Mouse (Mus musculus): ENCODE results near the gene Pet100.

Gene Pet100

GRCm38 (mm10) chr8:3625445-3625844 lies 4.1 kb downstream of the Pet100 start, which contains the start of gene Pcp2:
Gene Pcp2, minus strand, starts transcription at chr8:3625545.
- no peak for DNase-seq (ENCODE audit: low spot score in 2 of 2)

GRCm38 (mm10) chr8:3626971-3627370 lies 5.6 kb downstream of the Pet100 start:
- DNase-seq (ENCODE audit: low spot score in 2 of 2): no peak

- DNase-seq (ENCODE audit: low spot score in 2 of 2): no peak
These were observed 6.7 kb downstream of the Pet100 start for GRCm38 (mm10) chr8:3628014-3628413.

- no peak for DNase-seq (ENCODE audit: low spot score in 2 of 2)
These were observed 9.5 kb downstream of the Pet100 start, which contains the start of gene Stxbp2 for GRCm38 (mm10) chr8:3630647-3631477. Gene Stxbp2, plus strand, starts transcription at chr8:3630955.

- no peak for DNase-seq (ENCODE audit: low spot score in 2 of 2)
These were observed 10.1 kb downstream of the Pet100 start for GRCm38 (mm10) chr8:3631478-3631875.

GRCm38 (mm10) chr8:3645804-3646203 lies 24.5 kb downstream of the Pet100 start:
- no peak for DNase-seq (ENCODE audit: low spot score in 2 of 2)

- no peak for DNase-seq (ENCODE audit: low spot score in 2 of 2)
These were observed 25.6 kb downstream of the Pet100 start for GRCm38 (mm10) chr8:3646824-3647531.

GRCm38 (mm10) chr8:3647561-3647960 lies 26.2 kb downstream of the Pet100 start:
- DNase-seq (ENCODE audit: low spot score in 2 of 2): no peak

GRCm38 (mm10) chr8:3648268-3648667 lies 26.9 kb downstream of the Pet100 start:
- DNase-seq (ENCODE audit: low spot score in 2 of 2): no peak

- DNase-seq (ENCODE audit: low spot score in 2 of 2): no peak
These were observed 27.6 kb downstream of the Pet100 start for GRCm38 (mm10) chr8:3648990-3649389.

GRCm38 (mm10) chr8:3652845-3653244 lies 31.5 kb downstream of the Pet100 start:
- no peak for DNase-seq (ENCODE audit: low spot score in 2 of 2)

GRCm38 (mm10) chr8:3654726-3655508 lies 33.6 kb downstream of the Pet100 start:
- no peak for DNase-seq (ENCODE audit: low spot score in 2 of 2)

GRCm38 (mm10) chr8:3655526-3655925 lies 34.2 kb downstream of the Pet100 start, which contains the start of gene Retn:
Gene Retn, plus strand, starts transcription at chr8:3655770.
- no peak for DNase-seq (ENCODE audit: low spot score in 2 of 2)

- no peak for DNase-seq (ENCODE audit: low spot score in 2 of 2)
These were observed 35.5 kb downstream of the Pet100 start for GRCm38 (mm10) chr8:3656725-3657381.

- no peak for DNase-seq (ENCODE audit: low spot score in 2 of 2)
These were observed 39.5 kb downstream of the Pet100 start for GRCm38 (mm10) chr8:3660889-3661288.

GRCm38 (mm10) chr8:3664405-3664804 lies 43.1 kb downstream of the Pet100 start:
- no peak for DNase-seq (ENCODE audit: low spot score in 2 of 2)

- DNase-seq (ENCODE audit: low spot score in 2 of 2): no peak
These were observed 44.2 kb downstream of the Pet100 start, which contains the start of gene Mcemp1 for GRCm38 (mm10) chr8:3665507-3665906. Gene Mcemp1, plus strand, starts transcription at chr8:3665754.

- no peak for DNase-seq (ENCODE audit: low spot score in 2 of 2)
These were observed 49.0 kb downstream of the Pet100 start for GRCm38 (mm10) chr8:3670388-3670787.

- peak; percentile 79 to 86 for DNase-seq (ENCODE audit: low spot score in 2 of 2)
These were observed 50.7 kb downstream of the Pet100 start, which contains the start of gene Fcor for GRCm38 (mm10) chr8:3671980-3672491. Gene Fcor, minus strand, starts transcription at chr8:3672362.

- DNase-seq (ENCODE audit: low spot score in 2 of 2): no peak
These were observed 53.3 kb downstream of the Pet100 start for GRCm38 (mm10) chr8:3674671-3675070.
